Mouse (Mus musculus) testis, adult 2 months (tissue): Measurements from ENCODE around the gene Fam173b.

Experiments used
- CTCF ChIP-seq: fragments of 200-500 bp; IDR thresholded peaks from 2 replicates; pipeline ENCODE4 v1.5.1; 2012; ENCODE audit warnings: low read depth, mild to moderate bottlenecking, inconsistent platforms, low read length, moderate library complexity; ENCODE audit not compliant: control insufficient read depth, insufficient read depth, insufficient replicate concordance
- POLR2A ChIP-seq: fragments of 200-500 bp; IDR thresholded peaks from 2 replicates; pipeline ENCODE4 v1.6.1; 2012; ENCODE audit warnings: low read depth, mild to moderate bottlenecking, inconsistent platforms, low read length, moderate library complexity; ENCODE audit not compliant: control insufficient read depth

DNA sequence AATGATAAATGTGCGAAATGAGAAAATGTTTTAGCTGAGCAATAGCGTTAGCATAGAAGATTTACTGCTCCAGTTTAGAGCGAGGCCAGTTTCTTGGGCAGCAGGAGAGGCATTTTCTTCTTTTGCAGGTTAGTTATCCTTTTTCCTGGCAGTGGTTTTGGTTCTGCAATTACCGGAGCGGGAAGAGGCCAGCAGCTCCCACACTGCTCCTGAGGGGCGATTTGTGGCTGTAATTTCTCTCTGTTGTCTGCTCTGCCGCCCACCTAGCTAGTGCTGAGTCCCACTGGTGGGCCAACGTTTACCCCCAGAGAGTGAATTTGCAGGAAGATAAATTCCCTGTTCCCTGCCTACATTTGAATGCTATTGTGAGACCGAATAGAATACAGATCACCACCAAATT lies 59.2 kb downstream of the Fam173b start:
- no peak for TF ChIP-seq POLR2A
- no peak for TF ChIP-seq CTCF
